Mouse (Mus musculus) testis, adult 2 months (tissue): ENCODE results near the gene Grap2.

ENCODE experiments used
- CTCF ChIP-seq: fragments of 200-500 bp; IDR thresholded peaks from 2 replicates; pipeline ENCODE4 v1.5.1; 2012; ENCODE audit warnings: low read depth, mild to moderate bottlenecking, inconsistent platforms, low read length, moderate library complexity; ENCODE audit not compliant: control insufficient read depth, insufficient read depth, insufficient replicate concordance
- POLR2A ChIP-seq: fragments of 200-500 bp; IDR thresholded peaks from 2 replicates; pipeline ENCODE4 v1.6.1; 2012; ENCODE audit warnings: low read depth, mild to moderate bottlenecking, inconsistent platforms, low read length, moderate library complexity; ENCODE audit not compliant: control insufficient read depth

GRCm38 (mm10) chr15:80660963-80661362 lies 88.6 kb downstream of the Grap2 start:
- TF ChIP-seq CTCF (no peak), POLR2A (no peak)
